Mouse (Mus musculus) brain, adult 2 months (tissue): ENCODE data around the gene Ano5.

Source experiments
- DNase-seq: peaks from one replicate; pipeline ENCODE4 v3.0.0; 2011; ENCODE audit warnings: low read depth, low spot score

The Ano5 gene

DNA sequence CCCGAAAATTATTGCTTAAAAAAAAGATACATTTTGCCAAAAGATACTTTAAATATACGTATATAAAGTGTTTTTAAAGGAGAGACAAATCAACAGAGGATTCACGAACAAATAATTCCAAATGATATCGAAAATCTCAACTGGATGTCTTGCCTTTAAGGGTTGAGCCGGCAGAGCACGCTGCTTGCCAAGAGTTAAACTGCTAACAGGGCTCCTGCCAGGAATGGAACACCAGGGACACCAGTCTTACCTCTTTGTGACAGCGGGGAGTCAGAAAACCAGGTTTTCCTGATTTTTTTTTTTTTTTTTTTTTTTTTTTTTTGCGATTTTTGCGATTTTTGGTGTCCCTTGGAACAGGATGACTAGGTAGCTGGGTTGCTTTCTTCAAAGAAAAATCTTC lies 117.5 kb downstream of the Ano5 start:
- DNase-seq = peak; percentile 28

DNA sequence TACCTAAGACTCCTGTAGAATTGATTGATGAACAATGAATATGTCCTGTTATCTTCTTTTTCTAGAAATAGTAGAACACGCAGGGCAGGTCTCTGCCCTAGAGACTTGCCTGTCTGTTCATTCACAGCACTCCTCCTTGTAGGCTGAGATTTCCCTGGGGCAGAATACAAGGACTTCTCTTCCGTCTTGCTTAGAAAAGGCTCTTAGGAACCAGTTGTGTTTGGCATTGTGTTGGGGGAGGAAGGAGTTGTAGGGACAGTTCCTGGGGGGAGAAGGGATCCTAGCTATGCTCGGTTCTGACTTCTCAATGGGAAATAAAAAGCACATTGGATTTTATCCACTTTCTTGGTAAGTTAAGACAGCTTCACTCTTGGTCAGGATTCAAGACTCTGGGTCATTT lies 118.4 kb downstream of the Ano5 start:
- DNase-seq = peak; percentile 5

GRCm38 (mm10) chr7:51631171-51631570 lies 120.3 kb downstream of the Ano5 start:
- DNase-seq = no peak

- no peak for DNase-seq
These were observed 121.9 kb downstream of the Ano5 start for GRCm38 (mm10) chr7:51632543-51633229.

- DNase-seq = no peak
These were observed 122.5 kb downstream of the Ano5 start for GRCm38 (mm10) chr7:51633230-51633844.
